Mouse (Mus musculus) c-Kit-positive CD71-negative TER-119-negative erythroid progenitor cells, embryonic 14.5 days (primary cell): ENCODE measurements around the gene Aurkaip1.

Source experiments
- DNase-seq: peaks from one replicate; pipeline ENCODE4 v3.0.0-alpha.2; 2013; ENCODE audit warnings: low read depth

Aurkaip1 gene

GRCm38 (mm10) chr4:155829866-155830265 is 1.2 kb upstream of the Aurkaip1 start:
- no peak for DNase-seq

GRCm38 (mm10) chr4:155830596-155830995 is 476 bp upstream of the Aurkaip1 start:
- no peak for DNase-seq

- no peak for DNase-seq
Measured at GRCm38 (mm10) chr4:155831831-155832230, 759 bp downstream of the Aurkaip1 start.

GRCm38 (mm10) chr4:155832321-155832720 is 1.2 kb downstream of the Aurkaip1 start:
- no peak for DNase-seq

GRCm38 (mm10) chr4:155833234-155833633 is 2.2 kb downstream of the Aurkaip1 start:
- no peak for DNase-seq

- peak; percentile 67 for DNase-seq
Measured at GRCm38 (mm10) chr4:155833836-155834235, 2.8 kb downstream of the Aurkaip1 start.

- no peak for DNase-seq
Measured at GRCm38 (mm10) chr4:155837404-155838010, 6.4 kb downstream of the Aurkaip1 start.

GRCm38 (mm10) chr4:155838187-155839153 is 7.4 kb downstream of the Aurkaip1 start:
- DNase-seq: no peak

GRCm38 (mm10) chr4:155839483-155839910 is 8.4 kb downstream of the Aurkaip1 start, which contains the start of gene Mxra8:
Gene Mxra8 (plus strand): TSS chr4:155839680.
- no peak for DNase-seq

GRCm38 (mm10) chr4:155840076-155841002 is 9.3 kb downstream of the Aurkaip1 start:
- DNase-seq: no peak

- DNase-seq: peak; percentile 71
Measured at GRCm38 (mm10) chr4:155841003-155841454, 10.0 kb downstream of the Aurkaip1 start.

- DNase-seq: no peak
Measured at GRCm38 (mm10) chr4:155841651-155842270, 10.7 kb downstream of the Aurkaip1 start.

GRCm38 (mm10) chr4:155843231-155843630 is 12.2 kb downstream of the Aurkaip1 start:
- no peak for DNase-seq

GRCm38 (mm10) chr4:155846871-155847578 is 16.0 kb downstream of the Aurkaip1 start, which contains the start of gene Dvl1:
Gene Dvl1 (plus strand): TSS chr4:155847402.
- DNase-seq: peak; percentile 66

- DNase-seq: no peak
Measured at GRCm38 (mm10) chr4:155847591-155848352, 16.7 kb downstream of the Aurkaip1 start.

- DNase-seq: no peak
Measured at GRCm38 (mm10) chr4:155848434-155849095, 17.5 kb downstream of the Aurkaip1 start.

GRCm38 (mm10) chr4:155849391-155849790 is 18.3 kb downstream of the Aurkaip1 start:
- DNase-seq: no peak

- no peak for DNase-seq
Measured at GRCm38 (mm10) chr4:155849792-155850451, 18.9 kb downstream of the Aurkaip1 start.

- no peak for DNase-seq
Measured at GRCm38 (mm10) chr4:155851368-155851767, 20.3 kb downstream of the Aurkaip1 start.
